Mouse (Mus musculus): ENCODE results near the gene Gm49394. TPM values are rescaled to one million over a fixed set of nuclear protein-coding genes. Genes with fewer than 3 reads are reported as not detected.

The Gm49394 gene
- total RNA-seq, 2 experiments from 2014 or later, result not detected

Other genes starting within 250 kb of the Gm49394 start
- not detected in 2 replicates for gene Syt8, start 235.1 kb downstream of the Gm49394 start, total RNA-seq (2015; ENCODE audit: low replicate concordance)
- not detected in 2 replicates for gene Syt8, start 235.1 kb downstream of the Gm49394 start, total RNA-seq (2017; ENCODE audit: low replicate concordance)
- gene Tnni2, start 228.1 kb downstream of the Gm49394 start, total RNA-seq (2015; ENCODE audit: low replicate concordance), result 19.6 TPM in 1 of 2 replicates, not detected in the other
- gene Tnni2, start 228.1 kb downstream of the Gm49394 start, total RNA-seq (2017; ENCODE audit: low replicate concordance), result 2.0 and 6.4 TPM in 2 replicates
- 119 and 155 TPM in 2 replicates for gene Lsp1, start 209.1 kb downstream of the Gm49394 start, total RNA-seq (2015; ENCODE audit: low replicate concordance)
- gene Lsp1, start 209.1 kb downstream of the Gm49394 start, total RNA-seq (2017; ENCODE audit: low replicate concordance), result 98.7 and 120 TPM in 2 replicates
- gene Tnnt3, start 171.1 kb downstream of the Gm49394 start, total RNA-seq (2015; ENCODE audit: low replicate concordance), result not detected in 2 replicates
- gene Tnnt3, start 171.1 kb downstream of the Gm49394 start, total RNA-seq (2017; ENCODE audit: low replicate concordance), result 2.0 TPM in 1 of 2 replicates, not detected in the other
- gene Mrpl23, start 137.3 kb downstream of the Gm49394 start, total RNA-seq (2015; ENCODE audit: low replicate concordance), result not detected in 2 replicates
- 3.7 and 8.1 TPM in 2 replicates for gene Mrpl23, start 137.3 kb downstream of the Gm49394 start, total RNA-seq (2017; ENCODE audit: low replicate concordance)
- gene Igf2, start 3.1 kb downstream of the Gm49394 start, total RNA-seq (2015; ENCODE audit: low replicate concordance), result not detected in 2 replicates
- gene Igf2, start 3.1 kb downstream of the Gm49394 start, total RNA-seq (2017; ENCODE audit: low replicate concordance), result not detected in 2 replicates
- not detected in 2 replicates for gene Ins2, start 73.4 kb upstream of the Gm49394 start, total RNA-seq (2015; ENCODE audit: low replicate concordance)
- gene Ins2, start 73.4 kb upstream of the Gm49394 start, total RNA-seq (2017; ENCODE audit: low replicate concordance), result not detected in 2 replicates